Comparison of ENCODE assay signal across 27 mouse cellular contexts in genomic region chr4:154696552-154696951, GRCm38 (mm10). TPM values are rescaled to one million over a fixed set of nuclear protein-coding genes. Genes with fewer than 3 reads are reported as not detected.
DNase-seq lines count a peak whose midpoint lies in the region; ATAC-seq and TF ChIP-seq lines count a peak whose summit lies in the region.
"Had no signal": no experiment of that assay in that cellular context is flagged by ENCODE, and none has a peak within 500 bp of the region (broad histone marks: within the 10 kb centered on the region; RNA-seq: fewer than 3 reads in every experiment).

No protein-coding gene starts in this region.

- H3K4me1 ChIP-seq in heart, embryonic 10.5 days = peaks cover 39% of the 10 kb centered on the region
- H3K4me1 ChIP-seq in liver, adult 2 months (ENCODE audit: control insufficient read depth, insufficient read depth, low read length) = no peaks in the 10 kb centered on the region
- no peaks in the 10 kb centered on the region for H3K4me1 ChIP-seq in liver, embryonic 12.5 days
- peaks cover 49% of the 10 kb centered on the region for H3K4me1 ChIP-seq in embryonic facial prominence, embryonic 10.5 days
- H3K4me1 ChIP-seq in limb, embryonic 12.5 days (replicated peaks) = peaks cover 79% of the 10 kb centered on the region
- H3K4me1 ChIP-seq: hindbrain, embryonic 15.5 days had no signal

- H3K27ac ChIP-seq in heart, embryonic 10.5 days = peak overlapping the region; percentile 31; the same call in 1 of the 2 replicates
- no peak overlapping the region for H3K27ac ChIP-seq in liver, adult 2 months (replicated peaks; ENCODE audit: insufficient read depth, low read depth, low read length)
- no peak overlapping the region for H3K27ac ChIP-seq in liver, embryonic 12.5 days
- H3K27ac ChIP-seq in embryonic facial prominence, embryonic 10.5 days (replicated peaks) = peak overlapping the region; percentile 67
- H3K27ac ChIP-seq in limb, embryonic 12.5 days = peak overlapping the region; percentile 89
- H3K27ac ChIP-seq: hindbrain, embryonic 15.5 days; midbrain, embryonic 10.5 days had no signal

- no peak overlapping the region for H3K4me3 ChIP-seq in heart, embryonic 10.5 days
- H3K4me3 ChIP-seq in liver, adult 2 months (ENCODE audit: insufficient read depth, low read depth, low read length) = no peak overlapping the region
- H3K4me3 ChIP-seq in liver, embryonic 12.5 days = no peak overlapping the region
- H3K4me3 ChIP-seq in embryonic facial prominence, embryonic 10.5 days = no peak overlapping the region
- no peak overlapping the region for H3K4me3 ChIP-seq in limb, embryonic 12.5 days (replicated peaks)
- H3K4me3 ChIP-seq: hindbrain, embryonic 15.5 days; midbrain, embryonic 10.5 days had no signal

- TF ChIP-seq POLR2A in liver, adult 2 months (IDR thresholded peaks at IDR 0.05; ENCODE audit: extremely low read depth, insufficient read depth, low read length) = no peak

- H3K9me3 ChIP-seq in heart, embryonic 10.5 days = no peaks in the 10 kb centered on the region
- H3K9me3 ChIP-seq in liver, embryonic 12.5 days (replicated peaks) = no peaks in the 10 kb centered on the region
- H3K9me3 ChIP-seq in embryonic facial prominence, embryonic 10.5 days = no peaks in the 10 kb centered on the region
- H3K9me3 ChIP-seq in limb, embryonic 12.5 days = no peaks in the 10 kb centered on the region
- H3K9me3 ChIP-seq: hindbrain, embryonic 15.5 days; midbrain, embryonic 10.5 days had no signal

- H3K4me2 ChIP-seq in liver, embryonic 12.5 days = no peak overlapping the region
- H3K4me2 ChIP-seq in limb, embryonic 12.5 days = no peak overlapping the region
- H3K4me2 ChIP-seq: hindbrain, embryonic 15.5 days had no signal

- DNase-seq in heart, embryonic 10.5 days (ENCODE audit: low spot score) = no peak
- no peak for DNase-seq in heart, postnatal 36 days
- DNase-seq in liver, adult 2 months (ENCODE audit: extremely low read depth, low read depth, low spot score) = no peak
- DNase-seq in embryonic facial prominence, embryonic 10.5 days (ENCODE audit: low spot score) = no peak
- DNase-seq in urinary bladder, adult 2 months (ENCODE audit: low spot score) = no peak
- DNase-seq: adrenal gland, adult 2 months; cerebellum, adult 2 months; cerebellum, postnatal 36 days; forebrain, postnatal 0 days; kidney, adult 11 months; kidney, postnatal 25 days; right cerebral cortex, postnatal 14 days had no signal

- H3K79me2 ChIP-seq in liver, adult 2 months (ENCODE audit: control insufficient read depth, insufficient read depth, low read length) = no peaks in the 10 kb centered on the region

- H3K27me3 ChIP-seq in heart, embryonic 10.5 days (ENCODE audit: insufficient read depth, poor library complexity, severe bottlenecking) = peaks cover 10% of the 10 kb centered on the region
- no peaks in the 10 kb centered on the region for H3K27me3 ChIP-seq in liver, adult 2 months (ENCODE audit: control insufficient read depth, insufficient read depth, low read length)
- no peaks in the 10 kb centered on the region; the same call in 1 of the 2 replicates for H3K27me3 ChIP-seq in liver, embryonic 12.5 days (replicated peaks)
- peaks cover 9% of the 10 kb centered on the region; the same call in 1 of the 2 replicates for H3K27me3 ChIP-seq in embryonic facial prominence, embryonic 10.5 days (replicated peaks; ENCODE audit: low read depth, poor library complexity, severe bottlenecking)
- H3K27me3 ChIP-seq in limb, embryonic 12.5 days = no peaks in the 10 kb centered on the region

- H3K36me3 ChIP-seq in heart, embryonic 10.5 days = no peaks in the 10 kb centered on the region
- no peaks in the 10 kb centered on the region for H3K36me3 ChIP-seq in liver, adult 2 months (ENCODE audit: control insufficient read depth, insufficient read depth, low read length)
- H3K36me3 ChIP-seq in liver, embryonic 12.5 days = no peaks in the 10 kb centered on the region
- H3K36me3 ChIP-seq in embryonic facial prominence, embryonic 10.5 days (replicated peaks) = no peaks in the 10 kb centered on the region
- H3K36me3 ChIP-seq in limb, embryonic 12.5 days = no peaks in the 10 kb centered on the region
- H3K36me3 ChIP-seq: hindbrain, embryonic 15.5 days; midbrain, embryonic 10.5 days had no signal

- ATAC-seq in liver, embryonic 12.5 days = no peak
- no peak for ATAC-seq in limb, embryonic 12.5 days (ENCODE audit: insufficient number of reproducible peaks, insufficient read depth, low FRiP score, low TSS enrichment, low read depth)
- ATAC-seq: forebrain, postnatal 0 days had no signal

- TF ChIP-seq CTCF in liver, adult 2 months (IDR thresholded peaks at IDR 0.05; ENCODE audit: low read depth, low read length) = peak; percentile 48

- WGBS in heart, embryonic 10.5 days = 70% methylated on average over 5 of the region's 5 CpGs
- 64% methylated on average over 5 of the region's 5 CpGs for WGBS in liver, adult 2 months
- 53% methylated on average over 5 of the region's 5 CpGs for WGBS in liver, embryonic 12.5 days (ENCODE audit: insufficient replicate concordance)
- WGBS in embryonic facial prominence, embryonic 10.5 days = 70% methylated on average over 5 of the region's 5 CpGs
- WGBS in limb, embryonic 12.5 days = 70% methylated on average over 5 of the region's 5 CpGs

- intact Hi-C loops in heart, postnatal 36 days (cut with DNase I) = no loop called here

- H3K9ac ChIP-seq in liver, adult 2 months (ENCODE audit: low read depth, low read length) = no peak overlapping the region
- H3K9ac ChIP-seq in liver, embryonic 12.5 days = no peak overlapping the region
- H3K9ac ChIP-seq in limb, embryonic 12.5 days (replicated peaks) = no peak overlapping the region
- H3K9ac ChIP-seq: forebrain, postnatal 0 days; hindbrain, embryonic 15.5 days had no signal

RNA-seq across cellular contexts. Expression of gene Actrt2, which starts 28.9 kb away (rescaled TPM):
- not detected in 2 replicates for polyA plus RNA-seq in heart, embryonic 10.5 days (2016; fragmentation: Nextera tagmentation; extraction: Ambion mirVana)
- total RNA-seq in heart, postnatal 36 days (2021) = not detected
- total RNA-seq in liver, adult 2 months (2014; rRNA removed) = not detected in 2 replicates
- not detected in 2 replicates for polyA plus RNA-seq in liver, adult 2 months (2012; rRNA removed)
- not detected in 2 replicates for polyA plus RNA-seq in liver, embryonic 12.5 days (2016; fragmentation: Nextera tagmentation; extraction: Ambion mirVana)
- not detected in 2 replicates for polyA plus RNA-seq in embryonic facial prominence, embryonic 10.5 days (2016; fragmentation: Nextera tagmentation; extraction: Ambion mirVana)
- not detected in 2 replicates for polyA plus RNA-seq in limb, embryonic 12.5 days (2016; fragmentation: Nextera tagmentation; extraction: Ambion mirVana)
- polyA plus RNA-seq in urinary bladder, adult 2 months (2012; rRNA removed) = not detected in 2 replicates
- total RNA-seq: adrenal gland, adult 2 months; forebrain, postnatal 0 days; gastrocnemius, adult 18-20 months; granulocyte monocyte progenitor cell, adult 5-6 weeks; left cerebral cortex, adult 18-20 months; left cerebral cortex, postnatal 36 days; midbrain, postnatal 0 days; neutrophil, adult 5-6 weeks had no signal
- polyA plus RNA-seq: adrenal gland, adult 2 months; C2C12; cerebellum, adult 2 months; forebrain, postnatal 0 days; heart, embryonic 16.5 days; hindbrain, embryonic 15.5 days; liver, embryonic 16.5 days; midbrain, embryonic 10.5 days; midbrain, postnatal 0 days; spleen, adult 2 months; stomach, embryonic 16.5 days had no signal

RNA-seq across cellular contexts. Expression of gene Prdm16, which starts 59.9 kb away (rescaled TPM):
- 13.9 and 16.8 TPM in 2 replicates for polyA plus RNA-seq in heart, embryonic 10.5 days (2016; fragmentation: Nextera tagmentation; extraction: Ambion mirVana)
- total RNA-seq in heart, postnatal 36 days (2021) = 10 to 100 TPM; 11.7 to 13.8 TPM
- total RNA-seq in liver, adult 2 months (2014; rRNA removed) = 0.37 and 0.40 TPM in 2 replicates
- polyA plus RNA-seq in liver, adult 2 months (2012; rRNA removed) = 0.22 and 0.39 TPM in 2 replicates
- 2.4 and 2.7 TPM in 2 replicates for polyA plus RNA-seq in liver, embryonic 12.5 days (2016; fragmentation: Nextera tagmentation; extraction: Ambion mirVana)
- 33.9 and 44.5 TPM in 2 replicates for polyA plus RNA-seq in embryonic facial prominence, embryonic 10.5 days (2016; fragmentation: Nextera tagmentation; extraction: Ambion mirVana)
- 97.9 and 115 TPM in 2 replicates for polyA plus RNA-seq in limb, embryonic 12.5 days (2016; fragmentation: Nextera tagmentation; extraction: Ambion mirVana)
- 6.2 and 6.4 TPM in 2 replicates for polyA plus RNA-seq in urinary bladder, adult 2 months (2012; rRNA removed)
- polyA plus RNA-seq: C2C12 had no signal

Comparison
In these comparisons a context has a peak if more than half of its experiments do, and no peak if none do; other contexts are left out.
1. H3K27ac ChIP-seq: peak in heart, embryonic 10.5 days (single experiment), embryonic facial prominence, embryonic 10.5 days (single experiment) and limb, embryonic 12.5 days (single experiment); none in liver, adult 2 months (single experiment) and liver, embryonic 12.5 days (single experiment).